ENCODE assay signal across 9 mouse cellular contexts in the genomic region with DNA sequence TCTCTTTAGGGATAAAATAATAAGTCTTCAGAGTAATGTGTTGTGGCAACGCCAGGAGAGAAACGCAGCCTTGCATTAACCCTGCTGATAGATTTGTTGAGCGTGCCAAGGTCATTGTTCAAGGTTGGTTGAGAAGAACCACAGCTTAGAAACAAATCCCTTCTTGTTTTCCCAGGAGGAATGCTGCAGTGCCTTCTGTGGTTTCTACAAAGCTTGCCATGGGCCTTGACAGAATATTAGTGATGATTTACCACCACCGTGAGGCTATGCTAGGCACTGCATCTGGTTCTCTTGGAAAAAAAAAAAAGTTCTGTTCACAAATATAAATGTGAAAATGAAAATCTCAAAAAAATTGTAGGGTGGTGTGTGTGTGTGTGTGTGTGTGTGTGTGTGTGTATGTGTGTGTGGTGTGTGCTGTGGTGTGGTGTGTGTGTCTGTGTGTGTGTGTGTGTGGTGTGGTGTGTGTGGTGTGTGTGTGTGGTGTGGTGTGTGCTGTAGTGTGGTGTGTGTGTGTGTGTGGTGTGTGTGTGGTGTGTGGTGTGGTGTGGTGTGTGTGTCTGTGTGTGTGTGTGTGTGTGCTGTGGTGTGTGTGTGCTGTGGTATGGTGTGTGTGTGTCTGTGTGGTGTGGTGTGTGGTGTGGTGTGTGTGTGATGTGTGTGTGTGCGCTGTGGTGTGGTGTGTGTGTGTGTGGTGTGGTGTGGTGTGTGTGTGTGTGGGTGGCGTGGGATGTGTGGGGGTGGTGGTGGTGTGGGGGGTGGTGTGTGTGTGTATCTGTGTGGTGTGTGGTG.
A peak's percentile ranks its signal among the peaks of the same experiment; 100 is the strongest.
DNase-seq lines count a peak whose midpoint lies in the region; ATAC-seq lines count a peak whose summit lies in the region.
"Had no signal": no experiment of that assay in that cellular context is flagged by ENCODE, and none has a peak within 500 bp of the region (broad histone marks: within the 10 kb centered on the region; RNA-seq: fewer than 3 reads in every experiment).

No protein-coding gene starts in this region.

- H3K36me3 ChIP-seq in heart, embryonic 10.5 days, result no peaks in the 10 kb centered on the region
- H3K36me3 ChIP-seq in kidney, embryonic 16.5 days (ENCODE audit: insufficient read depth, low read length), result no peaks in the 10 kb centered on the region
- H3K36me3 ChIP-seq: embryonic facial prominence, embryonic 13.5 days had no signal

- no peak overlapping the region for H3K4me2 ChIP-seq in kidney, embryonic 16.5 days (replicated peaks; ENCODE audit: low read depth, low read length)
- H3K4me2 ChIP-seq: embryonic facial prominence, embryonic 13.5 days had no signal

- no peak overlapping the region for H3K9ac ChIP-seq in kidney, embryonic 16.5 days (replicated peaks; ENCODE audit: low read length)
- H3K9ac ChIP-seq: embryonic facial prominence, embryonic 13.5 days had no signal

- H3K4me1 ChIP-seq in heart, embryonic 10.5 days, result peaks cover 13% of the 10 kb centered on the region
- peaks cover 6% of the 10 kb centered on the region; the same call in 1 of the 2 replicates for H3K4me1 ChIP-seq in kidney, embryonic 16.5 days (ENCODE audit: insufficient read depth, low read length)

- H3K9me3 ChIP-seq in heart, embryonic 10.5 days, result no peaks in the 10 kb centered on the region
- no peaks in the 10 kb centered on the region for H3K9me3 ChIP-seq in kidney, embryonic 16.5 days (ENCODE audit: low read length)
- H3K9me3 ChIP-seq: embryonic facial prominence, embryonic 13.5 days had no signal

- 25% methylated on average over 5 of the region's 6 CpGs for WGBS in heart, embryonic 10.5 days
- 21% methylated on average over 4 of the region's 6 CpGs for WGBS in kidney, embryonic 16.5 days

- peak overlapping the region; percentile 67; the same call in 1 of the 2 replicates for H3K27ac ChIP-seq in heart, embryonic 10.5 days
- no peak overlapping the region for H3K27ac ChIP-seq in kidney, embryonic 16.5 days (ENCODE audit: low read length)
- H3K27ac ChIP-seq: embryonic facial prominence, embryonic 13.5 days had no signal

- DNase-seq in A20 (ENCODE audit: low read depth, low spot score), result peak; percentile 38
- DNase-seq in adrenal gland, adult 18-20 months (ENCODE audit: low spot score in 2 of 2), result peak; percentile 21 to 36
- DNase-seq in embryo, embryonic 9.5 days (ENCODE audit: extremely low spot score), result peak; percentile 53
- no peak for DNase-seq in heart, embryonic 10.5 days (ENCODE audit: low spot score)
- peak; percentile 13 to 40 for DNase-seq in lung, adult 18-20 months
- DNase-seq in ovary, postnatal 36 days (ENCODE audit: low spot score), result peak; percentile 41
- no peak for DNase-seq in spleen, adult 12 weeks (ENCODE audit: low spot score)

- no peaks in the 10 kb centered on the region for H3K27me3 ChIP-seq in heart, embryonic 10.5 days (ENCODE audit: insufficient read depth, poor library complexity, severe bottlenecking)
- H3K27me3 ChIP-seq in kidney, embryonic 16.5 days (ENCODE audit: insufficient read depth, low read length), result no peaks in the 10 kb centered on the region
- H3K27me3 ChIP-seq: embryonic facial prominence, embryonic 13.5 days had no signal

- H3K4me3 ChIP-seq in heart, embryonic 10.5 days, result no peak overlapping the region
- no peak overlapping the region for H3K4me3 ChIP-seq in kidney, embryonic 16.5 days (ENCODE audit: low read length)
- H3K4me3 ChIP-seq: embryonic facial prominence, embryonic 13.5 days had no signal

- ATAC-seq in kidney, embryonic 16.5 days (ENCODE audit: low FRiP score, low TSS enrichment), result peak; percentile 74; the same call in 1 of the 2 replicates

Comparison
In these comparisons a context has a peak if more than half of its experiments do, and no peak if none do; other contexts are left out.
1. DNase-seq: peak in A20 (single experiment), adrenal gland, adult 18-20 months (2 of 2), embryo, embryonic 9.5 days (single experiment), lung, adult 18-20 months (2 of 2) and ovary, postnatal 36 days (single experiment); none in heart, embryonic 10.5 days (single experiment) and spleen, adult 12 weeks (single experiment).